Mouse (Mus musculus) olfactory bulb, adult 2 months (tissue): ENCODE data around the gene Rpl23a.

Experiments used
- CTCF ChIP-seq: fragments of 200-500 bp; IDR thresholded peaks from 2 replicates; pipeline ENCODE4 v1.5.1; 2012; ENCODE audit warnings: low read depth, mild to moderate bottlenecking, low read length, moderate library complexity; ENCODE audit not compliant: insufficient read depth
- POLR2A ChIP-seq: fragments of 200-500 bp; IDR thresholded peaks from 2 replicates; pipeline ENCODE4 v1.6.1; 2012; ENCODE audit warnings: mild to moderate bottlenecking, low read depth, low read length, moderate library complexity; ENCODE audit not compliant: insufficient read depth

DNA sequence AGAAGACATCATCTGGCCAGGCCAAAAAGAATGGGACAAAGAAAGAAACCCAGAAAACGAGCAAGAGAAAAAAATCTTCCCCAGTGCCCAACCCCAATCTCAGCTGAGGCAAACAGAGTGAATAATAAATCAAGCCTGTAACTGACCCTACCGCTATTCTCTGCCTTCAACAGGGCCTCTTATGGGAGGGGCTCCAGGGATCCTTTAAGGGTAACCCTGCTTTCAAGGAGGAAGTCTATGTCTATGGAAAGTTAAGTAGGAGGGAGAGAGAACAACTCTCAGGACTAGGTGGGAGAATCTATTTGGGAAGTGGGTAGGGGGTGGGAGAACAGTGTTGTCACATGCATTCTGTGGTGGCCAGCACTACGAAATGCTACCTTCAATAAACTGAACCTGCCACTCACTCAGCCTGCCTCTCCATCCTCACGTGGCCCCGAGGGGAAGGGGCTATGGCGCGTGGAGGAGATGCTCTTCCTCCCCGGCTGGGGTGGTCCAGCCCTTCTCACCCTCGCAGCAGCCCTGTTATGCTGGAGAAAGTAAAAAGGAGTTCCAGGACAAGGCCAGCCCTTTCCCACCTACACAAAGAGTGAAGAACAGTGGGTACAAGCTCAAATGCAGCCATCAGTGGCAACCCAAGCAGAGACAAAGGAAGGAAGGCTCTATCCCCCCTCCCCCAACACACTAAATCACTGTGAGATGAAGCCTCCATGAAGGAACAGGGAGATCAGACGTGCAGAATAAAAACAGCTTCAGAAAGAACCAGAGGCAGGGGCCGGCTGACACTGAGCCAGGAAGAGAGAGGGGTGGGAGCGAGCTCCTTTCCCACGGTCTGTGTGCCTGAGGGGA, 22.2 kb upstream of the Rpl23a start:
- no peak for TF ChIP-seq CTCF
- no peak for TF ChIP-seq POLR2A
